Mouse (Mus musculus) duodenum, adult 2 months (tissue): ENCODE results near the gene Txndc12. TPM values are rescaled to one million over a fixed set of nuclear protein-coding genes. Genes with fewer than 3 reads are reported as not detected.

Experiments
- polyA plus RNA-seq: library from polyadenylated mRNA; depleted of rRNA; stranded (reverse); fragments of >200 nt; gene quantifications from 2 replicates; pipeline ENCODE4 v1.2.3, GENCODE M21; 2012; ENCODE audit warnings: low replicate concordance; rRNA removed

Txndc12 gene
- 5.2 and 6.0 TPM in 2 replicates for polyA plus RNA-seq

DNA sequence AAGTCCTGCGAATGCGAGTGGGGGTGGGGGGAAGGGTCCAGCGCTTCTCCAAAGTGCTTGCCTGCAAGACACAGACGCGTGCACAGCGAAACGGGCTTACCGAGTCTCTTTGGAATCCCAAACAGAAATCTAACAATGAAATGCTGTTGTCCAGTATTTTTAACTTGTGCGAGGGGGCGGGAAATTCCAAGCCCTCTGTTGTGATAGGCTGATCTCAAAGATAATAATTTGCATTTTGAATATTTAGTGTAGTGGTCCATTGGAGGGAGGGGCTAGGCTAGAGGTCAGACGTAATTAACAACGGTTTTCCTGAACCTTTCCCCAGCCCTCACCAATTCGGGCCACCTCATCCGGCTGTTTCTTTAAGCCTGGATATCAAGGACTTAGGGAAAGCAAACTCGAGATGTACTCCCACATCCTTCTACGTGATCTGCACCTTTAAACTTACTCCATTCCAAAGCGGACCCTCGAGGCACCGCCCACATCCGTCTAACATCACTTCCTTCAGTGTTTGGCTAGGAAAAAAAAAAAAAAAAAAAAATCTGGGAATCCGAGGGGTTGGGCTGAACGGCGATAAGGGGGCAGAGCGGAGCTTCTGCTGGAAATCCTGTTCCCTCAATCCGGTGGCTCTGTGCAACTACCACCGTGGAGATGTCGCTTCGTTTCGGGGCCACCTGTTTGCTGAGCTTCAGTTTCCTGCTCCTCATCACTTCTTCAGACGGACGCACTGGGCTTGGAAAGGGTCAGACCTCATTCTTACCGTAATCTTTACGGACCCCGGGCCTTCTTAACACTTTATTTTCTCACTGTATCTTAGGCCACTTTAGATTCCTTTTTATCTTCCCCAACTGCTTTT, at the start of gene Txndc12:
TSS of gene Txndc12 (plus strand) at position 487 of the 856 bp plus-strand sequence.

DNA sequence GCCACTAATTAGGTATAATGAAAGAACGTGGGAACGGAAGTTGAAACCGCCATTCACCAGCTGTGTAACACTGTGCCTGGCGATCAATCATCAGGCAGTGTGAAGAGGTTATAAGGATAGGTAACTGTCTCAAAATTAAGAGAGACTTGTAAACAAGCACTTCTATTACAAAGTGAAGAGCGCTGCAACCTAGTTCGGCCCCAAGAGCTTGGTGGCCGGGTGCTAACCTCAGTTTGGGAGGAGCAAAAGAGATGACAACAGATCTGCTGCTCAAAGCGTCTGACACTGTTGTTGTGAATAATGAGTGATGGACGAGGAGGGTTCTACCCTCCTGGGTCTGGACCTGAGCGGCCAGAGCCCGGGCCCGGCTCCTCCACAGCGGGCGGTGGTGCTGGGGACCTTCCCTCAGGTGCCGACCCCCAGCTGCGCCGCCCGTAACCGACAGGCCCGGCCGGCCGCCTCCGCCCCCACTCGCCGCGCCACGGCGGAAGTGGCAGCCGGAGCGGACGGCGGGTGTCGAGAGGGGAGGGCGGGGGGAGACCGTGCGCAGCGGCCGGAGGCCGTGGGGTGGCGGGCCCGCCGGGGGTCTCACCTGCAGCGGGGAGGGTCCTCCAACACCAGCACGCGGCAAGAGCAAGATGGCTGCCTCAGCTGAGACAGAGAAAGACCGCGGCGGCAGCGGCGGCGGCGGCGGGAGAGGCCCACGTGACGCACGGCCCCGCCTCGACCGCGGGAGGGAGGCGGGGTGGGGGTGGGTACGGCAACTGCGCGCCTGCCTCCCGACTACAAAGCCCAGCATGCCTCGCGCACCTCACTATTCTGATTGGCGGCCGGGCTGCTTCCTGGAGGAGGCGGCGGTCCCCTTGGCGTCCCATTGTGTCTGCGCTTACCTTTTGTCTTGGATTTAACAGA, 1.2 kb upstream of the Txndc12 start, which contains the start of gene Btf3l4:
TSS of gene Btf3l4 (minus strand) at position 699 of the 912 bp plus-strand sequence.

DNA sequence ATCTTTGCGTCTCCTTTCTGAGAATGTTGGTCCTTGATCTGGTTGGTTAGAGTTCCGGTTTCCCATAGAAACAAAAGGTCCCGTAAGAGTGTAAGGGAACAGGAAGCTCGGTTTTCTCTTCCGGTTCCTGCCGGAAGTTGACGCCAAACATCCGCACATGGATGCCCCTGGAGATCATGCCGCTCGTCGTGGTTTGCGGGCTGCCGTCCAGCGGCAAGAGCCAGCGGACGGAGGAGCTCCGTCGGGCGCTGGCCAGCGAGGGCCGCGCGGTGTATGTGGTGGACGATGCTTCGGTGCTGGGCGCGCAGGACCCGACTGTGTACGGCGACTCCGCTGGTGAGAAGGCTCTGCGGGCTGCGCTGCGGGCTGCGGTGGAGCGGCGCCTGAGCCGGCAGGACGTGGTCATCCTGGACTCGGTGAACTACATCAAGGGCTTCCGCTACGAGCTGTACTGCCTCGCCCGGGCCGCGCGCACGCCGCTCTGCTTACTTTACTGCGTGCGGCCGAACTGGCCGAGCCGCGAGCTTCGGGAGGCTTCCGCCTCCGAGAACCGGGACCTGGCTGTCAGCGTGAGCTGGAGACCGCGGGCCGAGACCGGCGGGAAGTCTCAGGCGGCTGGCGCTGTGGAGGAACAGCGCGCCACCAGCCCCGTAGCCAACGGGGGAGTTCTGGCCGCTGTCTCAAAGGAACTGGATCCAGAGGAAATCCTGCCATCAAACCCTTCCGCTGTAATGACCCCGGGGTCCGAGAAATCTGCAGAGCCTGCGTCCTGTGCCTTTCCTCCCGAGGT, 13.5 kb downstream of the Txndc12 start, which contains the start of gene Kti12:
TSS of gene Kti12 (plus strand) at position 71 of the 790 bp plus-strand sequence.

DNA sequence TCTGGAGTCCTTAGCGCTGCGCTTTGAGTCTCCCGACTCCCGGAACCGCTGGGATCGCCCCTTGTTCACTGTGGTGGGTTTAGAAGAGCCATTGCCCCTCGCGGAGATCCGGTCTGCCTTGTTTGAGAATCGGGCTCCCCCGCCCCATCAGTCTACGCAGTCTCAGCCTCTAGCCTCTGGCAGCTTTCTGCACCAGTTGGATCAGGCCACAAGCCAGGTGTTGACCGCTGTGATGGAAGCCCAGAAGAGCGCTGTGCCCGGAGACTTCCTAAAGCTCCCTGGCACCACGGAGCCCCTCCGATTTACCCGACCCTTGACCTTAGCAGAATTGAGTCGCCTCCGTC, 14.1 kb downstream of the Txndc12 start, which contains the start of gene A730015C16Rik:
TSS of gene A730015C16Rik (minus strand) at position 115 of the 344 bp plus-strand sequence.

DNA sequence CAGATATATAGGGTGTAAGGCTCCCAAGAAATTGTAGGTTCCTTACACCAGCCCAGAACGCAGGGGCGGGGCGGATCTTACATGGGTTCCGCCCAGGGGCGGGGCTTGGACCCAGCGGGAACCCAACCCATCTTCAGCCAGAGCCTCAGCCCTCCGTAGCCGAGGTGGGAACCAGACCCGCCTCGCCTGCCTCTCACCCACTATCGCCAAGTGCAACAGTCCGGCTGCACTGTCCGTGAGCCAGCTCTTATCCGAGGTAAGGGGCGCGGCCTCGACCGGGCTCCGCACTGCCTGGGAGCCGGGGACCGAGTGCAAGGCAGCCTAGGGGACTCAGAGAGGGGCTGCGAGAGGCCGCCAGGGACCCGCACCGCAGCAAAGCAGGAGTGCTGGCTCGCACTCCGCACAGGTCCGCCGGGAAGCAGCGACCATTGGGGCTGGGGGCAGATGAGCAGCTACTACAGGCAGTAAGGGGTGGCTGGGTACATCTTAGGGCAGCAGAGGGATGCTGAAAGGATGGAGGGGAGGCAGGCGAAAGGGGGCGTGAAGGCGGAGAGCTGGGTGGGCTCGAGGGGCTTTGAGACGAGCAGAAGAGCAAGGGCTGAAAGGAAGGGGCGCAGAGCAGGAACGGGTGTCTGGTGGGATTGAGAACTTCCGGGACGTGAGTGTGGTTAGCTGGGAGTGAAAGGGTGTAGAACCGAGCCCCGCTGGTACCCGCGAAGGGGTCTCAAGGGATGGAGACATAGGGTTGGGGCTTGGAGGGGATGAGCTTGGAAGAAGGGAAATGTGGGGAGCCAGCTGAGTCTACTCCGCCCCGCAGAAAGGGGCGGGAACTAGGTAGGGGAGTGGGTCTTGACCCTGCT, 44.8 kb downstream of the Txndc12 start, which contains the start of gene Rab3b:
TSS of gene Rab3b (plus strand) at position 101 of the 860 bp plus-strand sequence.

Other genes with a start within 250 kb of the Txndc12 start
- gene Cc2d1b, start 214.7 kb upstream of the Txndc12 start, polyA plus RNA-seq: 13.9 and 15.0 TPM in 2 replicates
- 0.07 TPM in 1 of 2 replicates, not detected in the other for gene 3110021N24Rik, start 115.0 kb upstream of the Txndc12 start, polyA plus RNA-seq
- 2.3 TPM in 2 replicates for gene Zfyve9, start 53.8 kb upstream of the Txndc12 start, polyA plus RNA-seq
- 3.0 and 4.0 TPM in 2 replicates for gene Btf3l4, start 987 bp upstream of the Txndc12 start, polyA plus RNA-seq
- gene Kti12, start 13.2 kb downstream of the Txndc12 start, polyA plus RNA-seq: 23.6 and 26.8 TPM in 2 replicates
- 0.27 TPM in 1 of 2 replicates, not detected in the other for gene A730015C16Rik, start 14.0 kb downstream of the Txndc12 start, polyA plus RNA-seq
- gene Rab3b, start 44.5 kb downstream of the Txndc12 start, polyA plus RNA-seq: 5.7 and 6.1 TPM in 2 replicates
- gene Nrd1, start 166.1 kb downstream of the Txndc12 start, polyA plus RNA-seq: 3.0 and 5.7 TPM in 2 replicates